Mouse (Mus musculus): ENCODE data around the gene Brd7. TPM values are rescaled to one million over a fixed set of nuclear protein-coding genes. Genes with fewer than 3 reads are reported as not detected.

The Brd7 gene
- total and polyA plus RNA-seq, 3 experiments: 31.9 to 106 (median 46.3) TPM

DNA sequence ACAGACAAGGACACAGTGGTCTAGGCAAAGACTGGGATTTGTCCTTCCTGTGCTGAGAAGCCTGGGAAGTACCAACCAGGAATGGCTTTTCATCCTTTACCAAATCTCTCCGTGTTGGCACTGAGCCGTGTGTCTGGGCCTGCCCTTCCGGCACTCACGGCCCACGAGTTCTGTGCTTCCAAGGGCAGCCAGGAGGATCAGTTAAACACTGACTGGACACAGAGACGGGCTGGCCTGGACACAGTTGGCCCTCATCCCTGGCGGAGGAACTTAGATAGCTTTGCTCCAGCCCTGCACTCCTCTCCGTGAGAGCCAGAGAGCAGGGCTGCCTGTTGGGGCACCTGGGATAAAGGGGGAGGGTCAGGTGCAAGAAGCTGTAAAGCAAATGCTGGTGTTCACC lies 49.0 kb downstream of the Brd7 start:
- Histone ChIP-seq H3K27me3 (replicated peaks) (no peaks in the 10 kb centered on the region), H3K79me2 (replicated peaks; ENCODE audit: control insufficient read depth, extremely low read depth, insufficient read depth, poor library complexity, severe bottlenecking) (no peaks in the 10 kb centered on the region), H3K27ac (ENCODE audit: insufficient read depth, low read depth) (no peak overlapping the region), H3K4me1 (ENCODE audit: control insufficient read depth in 1 of 2, insufficient read depth in 2 of 2) (peaks cover 27 to 34% of the 10 kb centered on the region in 2 experiments), H3K9ac (ENCODE audit: insufficient read depth, low read depth) (no peak overlapping the region), H3K4me3 (replicated peaks in 1 of 3; ENCODE audit: low read depth in 2 of 3, low read length in 2 of 3, poor library complexity in 1 of 3) (no peak overlapping the region), H3K4me2 (ENCODE audit: insufficient read depth, low read depth, poor library complexity, severe bottlenecking) (no peak overlapping the region), H3K36me3 (replicated peaks in 1 of 2; ENCODE audit: control insufficient read depth in 1 of 2, insufficient read depth in 1 of 2, low read length in 1 of 2) (peaks cover 68 to 93% of the 10 kb centered on the region in 2 experiments), H3K9me3 (replicated peaks; ENCODE audit: low read length) (no peaks in the 10 kb centered on the region)
- in situ Hi-C loops (cut with MboI; ENCODE audit: low pct_ligation_motif_present, low pct_unique_long_range_greater_than_20kb, low sequenced_read_pairs): loop anchor here (5.0 kb wide), 2 partner anchors 39 to 41 kb away; partner anchors contain the start of gene Adcy7
- dilution Hi-C loops (cut with MboI; ENCODE audit: extremely low pct_ligation_motif_present, extremely low pct_unique_long_range_greater_than_20kb, low sequenced_read_pairs): no loop called here
- TF ChIP-seq UBTF (IDR thresholded peaks at IDR 0.05; ENCODE audit: low read depth, low read length) (no peak), JUN (IDR thresholded peaks at IDR 0.05; ENCODE audit: insufficient read depth, low read depth, low read length) (no peak)
- DNase-seq (ENCODE audit: extremely low read depth): no peak

DNA sequence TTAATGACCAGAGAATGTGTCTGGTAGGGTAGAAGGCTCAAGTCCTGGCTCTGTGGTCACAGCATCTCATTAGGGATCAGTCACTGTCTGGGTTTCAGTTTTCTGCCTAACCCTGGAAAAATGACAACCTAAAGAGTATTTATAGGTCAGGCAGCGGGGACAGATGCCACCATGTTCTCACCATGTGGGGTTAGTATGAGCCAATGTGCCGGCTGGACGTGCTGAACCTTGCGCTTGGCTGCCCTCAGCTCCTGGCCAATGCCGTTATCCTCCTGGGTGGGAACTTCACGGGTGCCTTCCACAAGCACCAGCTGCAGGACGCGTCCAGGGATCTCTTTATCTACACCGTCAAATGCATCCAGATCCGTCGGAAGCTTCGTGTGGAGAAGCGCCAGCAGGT lies 51.7 kb downstream of the Brd7 start:
- Histone ChIP-seq H3K36me3 (replicated peaks in 1 of 2; ENCODE audit: control insufficient read depth in 1 of 2, insufficient read depth in 1 of 2, low read length in 1 of 2) (peaks cover 58 to 85% of the 10 kb centered on the region in 2 experiments), H3K27me3 (replicated peaks) (no peaks in the 10 kb centered on the region), H3K9me3 (replicated peaks; ENCODE audit: low read length) (no peaks in the 10 kb centered on the region), H3K4me2 (ENCODE audit: insufficient read depth, low read depth, poor library complexity, severe bottlenecking) (peak overlapping the region; percentile 81), H3K79me2 (replicated peaks; ENCODE audit: control insufficient read depth, extremely low read depth, insufficient read depth, poor library complexity, severe bottlenecking) (no peaks in the 10 kb centered on the region), H3K27ac (ENCODE audit: insufficient read depth, low read depth) (peak overlapping the region; percentile 94), H3K4me1 (ENCODE audit: control insufficient read depth in 1 of 2, insufficient read depth in 2 of 2) (peaks cover 27 to 49% of the 10 kb centered on the region in 2 experiments), H3K4me3 (replicated peaks in 1 of 3; ENCODE audit: low read depth in 2 of 3, low read length in 2 of 3, poor library complexity in 1 of 3) (peak overlapping the region in 1 of 3 experiments; percentile 55), H3K9ac (ENCODE audit: insufficient read depth, low read depth) (no peak overlapping the region)
- in situ Hi-C loops (cut with MboI; ENCODE audit: low pct_ligation_motif_present, low pct_unique_long_range_greater_than_20kb, low sequenced_read_pairs) (loop anchor here (5.0 kb wide), 2 partner anchors 38 to 42 kb away; partner anchors contain the start of gene Adcy7), dilution Hi-C loops (cut with MboI; ENCODE audit: extremely low pct_ligation_motif_present, extremely low pct_unique_long_range_greater_than_20kb, low sequenced_read_pairs) (no loop called here)
- DNase-seq (ENCODE audit: extremely low read depth): no peak
- no peak for TF ChIP-seq NRF1 (IDR thresholded peaks at IDR 0.05; ENCODE audit: low read depth, low read length)
- no peak for TF ChIP-seq POLR2A (IDR thresholded peaks at IDR 0.05; ENCODE audit: low read depth, low read length)
- no peak for TF ChIP-seq CHD2 (IDR thresholded peaks at IDR 0.05; ENCODE audit: low read length)
- TF ChIP-seq JUND (conservative IDR thresholded peaks at IDR 0.05; ENCODE audit: low read depth, low read length): no peak
- TF ChIP-seq POLR2AphosphoS2 (IDR thresholded peaks at IDR 0.05; ENCODE audit: low read depth, low read length): no peak
- TF ChIP-seq ZNF384 (IDR thresholded peaks at IDR 0.05; ENCODE audit: low read depth, low read length): no peak
- TF ChIP-seq HCFC1 (IDR thresholded peaks at IDR 0.05; ENCODE audit: low read depth, low read length): no peak
- TF ChIP-seq GABPA (IDR thresholded peaks at IDR 0.05; ENCODE audit: insufficient replicate concordance, low read depth, low read length): no peak
- no peak for TF ChIP-seq RAD21 (IDR thresholded peaks at IDR 0.05; ENCODE audit: low read depth, low read length)
- no peak for TF ChIP-seq ZKSCAN1 (IDR thresholded peaks at IDR 0.05; ENCODE audit: borderline replicate concordance, low read depth, low read length)
- no peak for TF ChIP-seq ZMIZ1 (IDR thresholded peaks at IDR 0.05; ENCODE audit: low read depth, low read length)
- TF ChIP-seq PAX5 (IDR thresholded peaks at IDR 0.05; ENCODE audit: low read length): no peak
